Comparison of ENCODE assay signal across 8 mouse cellular contexts in genomic region chr2:30095882-30096527, GRCm38 (mm10). TPM values are rescaled to one million over a fixed set of nuclear protein-coding genes. Genes with fewer than 3 reads are reported as not detected.
DNase-seq lines count a peak whose midpoint lies in the region; ATAC-seq and TF ChIP-seq lines count a peak whose summit lies in the region.

No protein-coding gene starts in this region.

- peak; percentile 65 for TF ChIP-seq CTCF in brain, embryonic 14.5 days (IDR thresholded peaks at IDR 0.05; ENCODE audit: borderline replicate concordance, extremely low read depth, insufficient read depth, insufficient read length)

- H3K36me3 ChIP-seq in forebrain, embryonic 11.5 days (ENCODE audit: control insufficient read depth, insufficient read depth, low read length) = no peaks in the 10 kb centered on the region
- H3K36me3 ChIP-seq in forebrain, embryonic 12.5 days (replicated peaks) = peaks cover 38% of the 10 kb centered on the region
- peaks cover 42% of the 10 kb centered on the region for H3K36me3 ChIP-seq in neural tube, embryonic 15.5 days

- H3K4me2 ChIP-seq in forebrain, embryonic 11.5 days (ENCODE audit: low read depth, low read length, severe bottlenecking) = no peak overlapping the region
- H3K4me2 ChIP-seq in forebrain, embryonic 12.5 days = no peak overlapping the region
- no peak overlapping the region for H3K4me2 ChIP-seq in neural tube, embryonic 15.5 days

- H3K9ac ChIP-seq in forebrain, embryonic 11.5 days (ENCODE audit: low read length) = no peak overlapping the region
- H3K9ac ChIP-seq in forebrain, embryonic 12.5 days = no peak overlapping the region
- no peak overlapping the region for H3K9ac ChIP-seq in neural tube, embryonic 15.5 days (replicated peaks)

- WGBS in forebrain, embryonic 11.5 days = 71% methylated on average over 2 of the region's 2 CpGs
- WGBS in forebrain, embryonic 12.5 days = 72% methylated on average over 2 of the region's 2 CpGs
- WGBS in neural tube, embryonic 15.5 days = 87% methylated on average over 2 of the region's 2 CpGs

- no peaks in the 10 kb centered on the region for H3K9me3 ChIP-seq in forebrain, embryonic 11.5 days (ENCODE audit: control insufficient read depth, low read length)
- H3K9me3 ChIP-seq in forebrain, embryonic 12.5 days = no peaks in the 10 kb centered on the region
- no peaks in the 10 kb centered on the region for H3K9me3 ChIP-seq in neural tube, embryonic 15.5 days (replicated peaks)

- H3K27ac ChIP-seq in forebrain, embryonic 11.5 days (ENCODE audit: low read depth, low read length) = no peak overlapping the region
- no peak overlapping the region for H3K27ac ChIP-seq in forebrain, embryonic 12.5 days
- H3K27ac ChIP-seq in neural tube, embryonic 15.5 days (replicated peaks) = no peak overlapping the region

- DNase-seq in forebrain, embryonic 11.5 days (ENCODE audit: low spot score) = peak; percentile 70
- DNase-seq in neural tube, embryonic 10.5 days (ENCODE audit: extremely low spot score, low spot score) = peak; percentile 51
- DNase-seq in brain, embryonic 14.5 days (ENCODE audit: low read depth) = peak; percentile 63
- peak; percentile 78 for DNase-seq in induced T-regulatory cell, adult 2 months (ENCODE audit: low read depth)

- no peaks in the 10 kb centered on the region for H3K27me3 ChIP-seq in forebrain, embryonic 11.5 days (ENCODE audit: control insufficient read depth, insufficient read depth, low read length)
- H3K27me3 ChIP-seq in forebrain, embryonic 12.5 days = no peaks in the 10 kb centered on the region
- no peaks in the 10 kb centered on the region for H3K27me3 ChIP-seq in neural tube, embryonic 15.5 days (replicated peaks)

- ATAC-seq in forebrain, embryonic 11.5 days (replicated peaks; ENCODE audit: low FRiP score) = no peak
- ATAC-seq in forebrain, embryonic 12.5 days (ENCODE audit: low FRiP score) = no peak
- no peak for ATAC-seq in neural tube, embryonic 15.5 days (ENCODE audit: low FRiP score)
- peak; percentile 46 for ATAC-seq in megakaryocyte-erythroid progenitor cell, adult 5-6 weeks (replicated peaks; ENCODE audit: low FRiP score, low TSS enrichment, poor library complexity, severe bottlenecking)
- no peak for ATAC-seq in inflammation-experienced regulatory T-cells, adult 6 months

- H3K4me3 ChIP-seq in forebrain, embryonic 11.5 days (ENCODE audit: low read depth, low read length) = no peak overlapping the region
- H3K4me3 ChIP-seq in forebrain, embryonic 12.5 days (replicated peaks) = no peak overlapping the region
- no peak overlapping the region for H3K4me3 ChIP-seq in neural tube, embryonic 15.5 days (replicated peaks)

- TF ChIP-seq POLR2A in brain, embryonic 14.5 days (IDR thresholded peaks at IDR 0.05; ENCODE audit: borderline replicate concordance, extremely low read depth, insufficient read depth, insufficient read length, poor library complexity, severe bottlenecking) = no peak

- H3K4me1 ChIP-seq in forebrain, embryonic 11.5 days (replicated peaks; ENCODE audit: control insufficient read depth, insufficient read depth, low read length) = peaks cover 4% of the 10 kb centered on the region; the same call in 1 of the 2 replicates
- H3K4me1 ChIP-seq in forebrain, embryonic 12.5 days = peaks cover 17% of the 10 kb centered on the region
- peaks cover 23% of the 10 kb centered on the region for H3K4me1 ChIP-seq in neural tube, embryonic 15.5 days

RNA-seq across cellular contexts. Expression of gene Zdhhc12, which starts 2.6 kb away (rescaled TPM):
- polyA plus RNA-seq in forebrain, embryonic 11.5 days (2014; fragmentation: Nextera tagmentation; extraction: Ambion mirVana) = 27.1 and 35.4 TPM in 2 replicates
- 22.9 TPM in 2 replicates for polyA plus RNA-seq in forebrain, embryonic 12.5 days (2016; fragmentation: Nextera tagmentation; extraction: Ambion mirVana)
- 31.6 and 33.6 TPM in 2 replicates for polyA plus RNA-seq in neural tube, embryonic 15.5 days (2015; fragmentation: Nextera tagmentation; extraction: Ambion mirVana)
- polyA plus RNA-seq in brain, embryonic 14.5 days (2012; rRNA removed) = 33.2 and 45.4 TPM in 2 replicates
- 9.6 and 25.4 TPM in 2 replicates for total RNA-seq in megakaryocyte-erythroid progenitor cell, adult 5-6 weeks (2014; fragmentation: Nextera tagmentation)
- total RNA-seq in megakaryocyte-erythroid progenitor cell, adult 5-6 weeks (2017) = 2.9 and 6.5 TPM in 2 replicates
- 10 to 100 TPM; 30.9 to 38.9 (median 31.7) TPM for polyA plus RNA-seq in inflammation-experienced regulatory T-cells, adult 6 months (2017; shearing (Covaris generic))

RNA-seq across cellular contexts. Expression of gene Pkn3, which starts 18.5 kb away (rescaled TPM):
- 10.5 and 12.1 TPM in 2 replicates for polyA plus RNA-seq in forebrain, embryonic 11.5 days (2014; fragmentation: Nextera tagmentation; extraction: Ambion mirVana)
- polyA plus RNA-seq in forebrain, embryonic 12.5 days (2016; fragmentation: Nextera tagmentation; extraction: Ambion mirVana) = 10.3 TPM in 2 replicates
- polyA plus RNA-seq in neural tube, embryonic 15.5 days (2015; fragmentation: Nextera tagmentation; extraction: Ambion mirVana) = 2.0 and 3.1 TPM in 2 replicates
- 3.7 and 7.2 TPM in 2 replicates for polyA plus RNA-seq in brain, embryonic 14.5 days (2012; rRNA removed)
- 6.9 and 11.7 TPM in 2 replicates for total RNA-seq in megakaryocyte-erythroid progenitor cell, adult 5-6 weeks (2014; fragmentation: Nextera tagmentation)
- 2.4 and 3.9 TPM in 2 replicates for total RNA-seq in megakaryocyte-erythroid progenitor cell, adult 5-6 weeks (2017)
- polyA plus RNA-seq in inflammation-experienced regulatory T-cells, adult 6 months (2017; shearing (Covaris generic)) = under 1 TPM; 0.59 to 0.91 (median 0.71) TPM

RNA-seq across cellular contexts. Expression of gene Zer1, which starts 28.4 kb away (rescaled TPM):
- polyA plus RNA-seq in forebrain, embryonic 11.5 days (2014; fragmentation: Nextera tagmentation; extraction: Ambion mirVana) = 8.0 and 8.1 TPM in 2 replicates
- 9.2 and 9.5 TPM in 2 replicates for polyA plus RNA-seq in forebrain, embryonic 12.5 days (2016; fragmentation: Nextera tagmentation; extraction: Ambion mirVana)
- 12.4 and 14.5 TPM in 2 replicates for polyA plus RNA-seq in neural tube, embryonic 15.5 days (2015; fragmentation: Nextera tagmentation; extraction: Ambion mirVana)
- 88.2 and 94.3 TPM in 2 replicates for polyA plus RNA-seq in brain, embryonic 14.5 days (2012; rRNA removed)
- 33.7 and 37.8 TPM in 2 replicates for total RNA-seq in megakaryocyte-erythroid progenitor cell, adult 5-6 weeks (2014; fragmentation: Nextera tagmentation)
- total RNA-seq in megakaryocyte-erythroid progenitor cell, adult 5-6 weeks (2017) = 7.5 and 8.3 TPM in 2 replicates
- 10 to 100 TPM in 2 of 3 experiments, 1 to 10 TPM in 1; 9.1 to 29.1 (median 14.0) TPM for polyA plus RNA-seq in inflammation-experienced regulatory T-cells, adult 6 months (2017; shearing (Covaris generic))

RNA-seq across cellular contexts. Expression of gene Tbc1d13, which starts 37.5 kb away (rescaled TPM):
- 11.6 and 15.2 TPM in 2 replicates for polyA plus RNA-seq in forebrain, embryonic 11.5 days (2014; fragmentation: Nextera tagmentation; extraction: Ambion mirVana)
- 8.3 and 14.0 TPM in 2 replicates for polyA plus RNA-seq in forebrain, embryonic 12.5 days (2016; fragmentation: Nextera tagmentation; extraction: Ambion mirVana)
- polyA plus RNA-seq in neural tube, embryonic 15.5 days (2015; fragmentation: Nextera tagmentation; extraction: Ambion mirVana) = 11.3 TPM in 2 replicates
- polyA plus RNA-seq in brain, embryonic 14.5 days (2012; rRNA removed) = 75.4 and 84.1 TPM in 2 replicates
- total RNA-seq in megakaryocyte-erythroid progenitor cell, adult 5-6 weeks (2014; fragmentation: Nextera tagmentation) = 39.9 and 48.0 TPM in 2 replicates
- total RNA-seq in megakaryocyte-erythroid progenitor cell, adult 5-6 weeks (2017) = 22.5 and 36.4 TPM in 2 replicates
- polyA plus RNA-seq in inflammation-experienced regulatory T-cells, adult 6 months (2017; shearing (Covaris generic)) = 1 to 10 TPM; 6.5 to 9.0 (median 8.8) TPM

RNA-seq across cellular contexts. Expression of gene Set, which starts 38.8 kb away (rescaled TPM):
- 817 and 824 TPM in 2 replicates for polyA plus RNA-seq in forebrain, embryonic 11.5 days (2014; fragmentation: Nextera tagmentation; extraction: Ambion mirVana)
- 774 and 776 TPM in 2 replicates for polyA plus RNA-seq in forebrain, embryonic 12.5 days (2016; fragmentation: Nextera tagmentation; extraction: Ambion mirVana)
- polyA plus RNA-seq in neural tube, embryonic 15.5 days (2015; fragmentation: Nextera tagmentation; extraction: Ambion mirVana) = 285 and 330 TPM in 2 replicates
- polyA plus RNA-seq in brain, embryonic 14.5 days (2012; rRNA removed) = 223 and 340 TPM in 2 replicates
- 403 and 560 TPM in 2 replicates for total RNA-seq in megakaryocyte-erythroid progenitor cell, adult 5-6 weeks (2014; fragmentation: Nextera tagmentation)
- 1,507 and 2,355 TPM in 2 replicates for total RNA-seq in megakaryocyte-erythroid progenitor cell, adult 5-6 weeks (2017)
- 100 to 1,000 TPM; 374 to 393 (median 380) TPM for polyA plus RNA-seq in inflammation-experienced regulatory T-cells, adult 6 months (2017; shearing (Covaris generic))
